Mouse (Mus musculus): ENCODE data around the gene Arhgef6.

The Arhgef6 gene

DNA sequence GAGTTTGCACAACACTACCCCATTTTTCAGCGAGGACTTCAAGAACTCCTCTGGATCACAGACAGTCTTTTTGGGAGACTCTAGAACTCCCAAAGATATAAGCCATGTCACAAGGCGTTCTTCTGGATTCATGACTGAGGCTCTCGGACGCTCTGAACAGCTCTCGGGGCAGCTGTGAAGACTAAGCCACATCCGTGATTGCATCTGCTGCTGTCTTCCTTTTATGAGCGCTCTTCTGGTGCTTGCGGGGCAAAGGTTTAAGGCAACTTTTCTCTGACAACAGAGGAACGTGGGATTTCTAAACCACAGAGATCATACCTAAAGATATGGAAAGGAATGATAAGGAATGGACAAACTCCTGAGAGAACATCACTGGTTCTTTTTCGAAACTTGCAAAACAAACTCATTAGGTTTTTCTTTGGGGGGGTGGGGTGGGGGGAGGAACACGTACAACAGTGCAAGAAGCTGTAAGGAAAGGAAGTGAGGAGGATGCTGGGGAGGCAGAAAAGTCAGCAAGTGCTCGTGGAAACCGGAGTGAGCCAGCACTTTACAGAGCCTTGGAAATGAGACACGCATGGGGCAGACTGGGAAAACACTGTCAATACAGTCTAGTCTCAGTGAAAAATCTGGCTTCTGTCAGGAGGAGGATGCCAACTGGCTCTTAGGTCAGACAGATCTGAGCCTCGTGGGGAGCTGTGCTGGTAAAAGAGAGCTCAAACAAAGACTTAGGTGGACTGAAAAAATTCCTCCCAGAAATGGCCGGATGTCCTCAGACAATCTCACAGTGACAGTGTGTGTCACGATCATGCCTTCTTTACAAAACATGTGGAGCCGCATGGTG, at the start of gene Arhgef6:
Gene Arhgef6 (minus strand): TSS at position 359 of the 841 bp plus-strand sequence.
- peak; percentile 26; the same call in 1 of the 2 replicates for ATAC-seq (ENCODE audit: insufficient number of reproducible peaks, low FRiP score, low TSS enrichment)

DNA sequence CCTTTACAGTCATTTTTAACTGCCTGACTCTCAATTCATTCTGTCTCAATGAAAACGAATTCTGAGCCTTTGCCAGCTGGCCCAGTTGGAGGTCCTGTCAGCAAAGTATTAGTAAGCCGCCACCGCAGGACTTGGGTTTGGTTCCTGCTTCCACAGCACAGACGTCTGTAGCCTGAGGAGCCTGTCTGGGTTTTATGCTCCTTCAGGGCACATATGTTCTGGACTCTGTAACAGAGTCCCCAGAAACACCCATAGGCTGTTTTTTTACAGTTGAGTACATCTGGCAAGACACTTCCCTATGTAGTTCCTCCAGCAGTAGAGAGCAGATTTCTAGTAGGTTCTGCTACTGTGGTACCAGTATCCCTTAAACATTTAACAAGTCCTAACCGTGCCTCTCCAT, 42.4 kb upstream of the Arhgef6 start:
- ATAC-seq (ENCODE audit: insufficient number of reproducible peaks, low FRiP score, low TSS enrichment): no peak

GRCm38 (mm10) chrX:57378579-57378978, 40.0 kb upstream of the Arhgef6 start:
- ATAC-seq (ENCODE audit: insufficient number of reproducible peaks, low FRiP score, low TSS enrichment): no peak

- ATAC-seq (ENCODE audit: insufficient number of reproducible peaks, low FRiP score, low TSS enrichment): no peak
Measured at GRCm38 (mm10) chrX:57377096-57377495, 38.6 kb upstream of the Arhgef6 start.

GRCm38 (mm10) chrX:57374029-57374428, 35.5 kb upstream of the Arhgef6 start:
- no peak for ATAC-seq (ENCODE audit: insufficient number of reproducible peaks, low FRiP score, low TSS enrichment)

DNA sequence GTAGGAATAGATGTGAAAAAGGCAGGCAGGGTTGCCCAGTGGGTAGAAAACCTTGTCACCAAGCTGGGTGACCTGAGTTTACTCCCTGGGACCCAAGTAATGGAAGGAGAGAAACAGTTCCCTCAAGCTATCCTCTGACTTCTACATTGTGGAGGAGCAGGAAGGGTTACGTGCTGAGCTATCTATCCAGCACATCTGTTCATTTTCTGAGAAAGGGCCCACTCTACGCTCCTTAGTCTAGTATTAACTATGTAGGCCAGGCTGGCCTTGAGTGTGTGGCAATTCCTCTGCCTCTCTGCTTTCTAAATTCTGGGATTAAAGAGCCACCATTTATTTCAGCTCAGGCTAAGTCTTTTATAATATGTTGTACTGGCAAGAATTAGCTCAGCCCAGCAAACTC, 35.0 kb upstream of the Arhgef6 start:
- no peak for ATAC-seq (ENCODE audit: insufficient number of reproducible peaks, low FRiP score, low TSS enrichment)

GRCm38 (mm10) chrX:57372965-57373364, 34.4 kb upstream of the Arhgef6 start:
- no peak for ATAC-seq (ENCODE audit: insufficient number of reproducible peaks, low FRiP score, low TSS enrichment)

DNA sequence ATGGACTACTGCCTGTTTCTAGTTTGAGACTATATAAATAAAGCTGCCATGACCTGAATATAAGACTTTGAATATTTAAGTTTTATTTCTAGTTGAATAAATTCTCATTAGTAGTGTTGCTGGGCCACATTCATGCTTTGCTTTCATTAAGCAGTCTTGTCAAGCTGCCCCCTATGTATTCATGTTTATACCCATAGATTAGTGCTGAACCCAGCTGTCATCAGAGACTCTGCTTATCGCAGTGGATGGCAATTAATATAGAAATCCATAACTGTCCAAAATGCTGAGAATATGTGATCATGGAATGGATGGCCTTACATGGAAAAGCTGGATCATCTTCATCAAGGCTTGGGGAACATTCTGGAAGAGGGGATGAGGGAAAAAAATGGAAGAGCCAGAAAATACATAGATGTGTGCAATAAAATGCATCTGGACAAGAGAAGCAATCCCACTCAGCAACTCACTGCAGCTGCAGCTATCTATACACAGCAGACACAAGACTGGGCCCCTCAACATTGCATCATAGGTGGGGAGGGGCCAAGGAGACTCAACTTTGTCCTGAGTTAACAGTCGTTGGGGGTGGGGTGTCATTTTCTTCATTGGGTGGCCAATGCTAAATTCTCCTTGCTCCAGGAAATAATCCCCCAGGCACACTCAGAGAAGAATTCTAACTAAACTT, 26.5 kb upstream of the Arhgef6 start:
- ATAC-seq (ENCODE audit: insufficient number of reproducible peaks, low FRiP score, low TSS enrichment): no peak

- no peak for ATAC-seq (ENCODE audit: insufficient number of reproducible peaks, low FRiP score, low TSS enrichment)
Measured at GRCm38 (mm10) chrX:57359316-57359715, 20.8 kb upstream of the Arhgef6 start.

DNA sequence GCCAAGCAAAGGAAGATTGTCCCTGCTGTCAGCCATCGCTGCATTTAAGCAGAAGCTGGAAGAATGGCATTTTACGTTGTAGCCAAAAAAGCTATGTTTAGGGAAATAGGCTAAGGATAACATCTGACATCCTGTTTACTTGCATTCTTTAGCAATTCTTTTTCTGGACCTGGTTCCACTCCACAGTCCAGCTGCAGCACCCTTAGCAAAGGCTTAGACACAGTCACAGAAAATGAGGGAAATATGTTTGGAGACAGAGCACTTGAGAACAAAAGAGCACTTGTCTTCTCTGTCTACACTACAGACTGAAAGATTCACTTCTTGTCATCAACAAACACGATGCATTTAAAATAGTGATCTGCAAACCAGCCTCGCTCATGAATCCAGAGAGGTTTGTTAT, 691 bp upstream of the Arhgef6 start:
- ATAC-seq (ENCODE audit: insufficient number of reproducible peaks, low FRiP score, low TSS enrichment): no peak

DNA sequence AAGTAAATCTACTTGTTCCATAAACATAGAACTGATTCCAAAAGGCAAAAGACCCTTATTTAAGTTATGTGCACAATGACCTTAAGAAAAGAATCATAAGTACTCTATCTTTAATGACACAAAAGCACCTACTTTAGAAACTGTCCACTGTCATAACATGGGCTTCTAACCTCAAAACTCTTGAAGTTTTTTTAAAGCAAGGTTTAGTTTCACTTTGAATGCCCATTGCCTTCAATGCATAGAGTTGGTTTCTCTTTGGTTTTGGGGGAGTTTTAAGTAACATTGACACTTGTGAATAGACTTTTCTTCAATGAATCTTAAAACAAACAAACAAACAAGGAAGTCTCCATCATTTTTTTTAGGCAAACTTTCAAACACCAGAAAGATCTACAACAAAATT, 947 bp downstream of the Arhgef6 start:
- ATAC-seq (ENCODE audit: insufficient number of reproducible peaks, low FRiP score, low TSS enrichment): no peak

DNA sequence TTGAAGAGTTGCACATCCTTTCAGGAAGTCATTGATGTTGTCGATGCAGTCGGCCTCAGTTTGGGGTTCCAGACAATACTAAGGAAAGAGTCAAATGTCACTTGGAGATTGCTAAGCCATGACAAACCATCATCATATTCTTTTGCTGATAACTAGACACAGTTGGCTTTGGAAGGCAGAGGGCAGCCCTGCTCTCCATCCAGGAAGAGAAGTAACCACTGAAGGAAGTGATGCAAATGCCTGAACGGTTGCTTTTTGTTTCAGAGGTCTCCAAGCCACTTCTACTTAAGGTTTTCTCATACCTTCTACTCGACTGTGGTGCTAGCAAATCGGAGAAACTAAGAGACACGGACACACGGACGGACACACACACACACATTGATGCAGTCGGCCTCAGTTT, 1.6 kb downstream of the Arhgef6 start:
- ATAC-seq (ENCODE audit: insufficient number of reproducible peaks, low FRiP score, low TSS enrichment): no peak

- no peak for ATAC-seq (ENCODE audit: insufficient number of reproducible peaks, low FRiP score, low TSS enrichment)
Measured at GRCm38 (mm10) chrX:57335313-57335712, 3.2 kb downstream of the Arhgef6 start.

DNA sequence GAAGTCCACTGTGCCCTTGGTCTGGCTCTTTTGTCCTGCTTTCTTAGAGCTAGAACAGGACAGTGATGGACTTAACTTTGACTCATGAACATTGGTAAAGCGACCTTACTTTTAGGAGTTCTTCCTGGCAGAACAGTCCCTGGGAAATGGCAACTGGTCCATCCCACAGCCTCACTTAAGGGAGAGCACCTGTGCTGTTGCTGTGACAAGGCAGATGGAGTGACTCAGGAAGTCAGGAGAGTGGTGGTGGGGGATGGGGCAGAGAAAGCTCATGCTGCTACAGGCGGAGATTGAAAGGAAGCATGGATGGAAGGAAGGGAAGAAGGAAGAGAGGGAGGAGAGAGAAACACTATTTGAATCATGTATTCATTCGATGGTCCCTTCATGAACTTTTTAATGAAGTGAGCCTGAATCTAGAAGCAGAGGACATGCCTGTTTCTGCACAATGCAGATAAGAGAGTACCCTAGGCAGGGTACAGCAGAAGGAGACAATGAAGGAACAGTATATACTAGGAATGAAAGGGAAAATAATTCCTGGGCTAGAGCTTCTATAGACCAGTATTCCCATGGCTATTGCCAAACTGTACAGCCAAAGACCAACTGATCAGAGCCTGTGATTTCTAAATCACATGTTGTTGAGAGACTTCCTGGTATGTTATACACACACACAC, 10.7 kb downstream of the Arhgef6 start:
- ATAC-seq (ENCODE audit: insufficient number of reproducible peaks, low FRiP score, low TSS enrichment): no peak

DNA sequence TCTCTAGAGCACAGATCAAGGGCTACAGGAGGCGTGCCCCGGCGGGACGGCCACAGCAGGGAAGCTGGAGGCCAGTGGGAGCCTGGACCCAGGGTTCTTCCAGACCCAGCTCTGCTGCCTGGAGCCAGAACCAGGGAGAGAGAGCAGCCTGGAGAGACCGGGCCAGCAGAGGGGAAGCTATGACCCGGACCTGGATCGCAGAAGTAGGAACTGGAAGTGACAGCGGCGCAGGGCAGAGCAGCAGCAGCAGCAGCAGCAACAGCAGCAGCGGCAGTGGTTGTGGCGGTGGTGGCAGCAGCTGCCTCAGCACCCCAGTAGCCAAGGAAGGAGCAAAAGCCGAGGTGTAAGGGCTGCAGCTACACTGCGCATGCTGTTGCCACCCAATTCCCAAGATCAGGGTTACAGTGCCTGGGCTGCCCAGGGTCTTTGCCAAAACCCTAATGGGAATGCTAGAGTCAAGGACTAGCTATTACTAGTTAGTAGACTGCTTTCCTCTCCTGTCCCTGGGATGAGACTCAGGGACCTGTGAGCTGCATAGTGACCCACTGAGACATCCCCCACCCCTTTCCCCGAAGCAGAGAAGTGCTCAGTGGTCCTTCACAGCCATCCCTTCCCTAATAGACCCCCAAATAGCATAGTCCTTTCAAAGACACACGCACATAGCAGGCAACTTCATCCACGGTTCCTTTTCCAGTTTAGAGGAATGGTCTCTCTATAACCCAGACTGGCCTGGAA, 11.9 kb downstream of the Arhgef6 start:
- peak; percentile 59; the same call in 1 of the 2 replicates for ATAC-seq (ENCODE audit: insufficient number of reproducible peaks, low FRiP score, low TSS enrichment)

GRCm38 (mm10) chrX:57325861-57326461, 12.6 kb downstream of the Arhgef6 start:
- ATAC-seq (ENCODE audit: insufficient number of reproducible peaks, low FRiP score, low TSS enrichment): peak; percentile 46; the same call in 1 of the 2 replicates

GRCm38 (mm10) chrX:57324891-57325290, 13.6 kb downstream of the Arhgef6 start:
- no peak for ATAC-seq (ENCODE audit: insufficient number of reproducible peaks, low FRiP score, low TSS enrichment)

GRCm38 (mm10) chrX:57312066-57312465, 26.5 kb downstream of the Arhgef6 start:
- no peak for ATAC-seq (ENCODE audit: insufficient number of reproducible peaks, low FRiP score, low TSS enrichment)

DNA sequence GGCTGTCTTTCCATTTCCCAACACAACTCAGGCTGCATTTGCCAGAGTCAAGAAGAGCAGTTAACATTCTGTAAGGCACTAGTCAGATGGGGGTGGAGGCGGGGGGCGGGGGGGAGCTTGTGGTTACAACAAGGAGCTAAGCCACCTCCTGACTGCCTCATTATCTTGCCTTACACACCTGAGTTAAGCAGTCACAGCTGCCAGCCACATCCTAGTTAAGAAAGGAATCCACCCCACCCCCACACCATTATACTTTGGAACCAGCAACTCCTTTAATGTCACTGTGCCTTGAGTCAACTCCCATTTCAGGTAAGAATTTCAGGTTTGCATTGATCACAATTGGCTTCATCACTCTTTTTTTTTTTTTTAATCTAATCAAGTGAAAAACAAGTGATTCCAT, 28.5 kb downstream of the Arhgef6 start:
- ATAC-seq (ENCODE audit: insufficient number of reproducible peaks, low FRiP score, low TSS enrichment): no peak

- no peak for ATAC-seq (ENCODE audit: insufficient number of reproducible peaks, low FRiP score, low TSS enrichment)
Measured at GRCm38 (mm10) chrX:57306747-57307146, 31.8 kb downstream of the Arhgef6 start.
